Mouse (Mus musculus): Measurements from ENCODE around the gene Use1.
A peak's percentile ranks its signal among the peaks of the same experiment; 100 is the strongest.

DNA sequence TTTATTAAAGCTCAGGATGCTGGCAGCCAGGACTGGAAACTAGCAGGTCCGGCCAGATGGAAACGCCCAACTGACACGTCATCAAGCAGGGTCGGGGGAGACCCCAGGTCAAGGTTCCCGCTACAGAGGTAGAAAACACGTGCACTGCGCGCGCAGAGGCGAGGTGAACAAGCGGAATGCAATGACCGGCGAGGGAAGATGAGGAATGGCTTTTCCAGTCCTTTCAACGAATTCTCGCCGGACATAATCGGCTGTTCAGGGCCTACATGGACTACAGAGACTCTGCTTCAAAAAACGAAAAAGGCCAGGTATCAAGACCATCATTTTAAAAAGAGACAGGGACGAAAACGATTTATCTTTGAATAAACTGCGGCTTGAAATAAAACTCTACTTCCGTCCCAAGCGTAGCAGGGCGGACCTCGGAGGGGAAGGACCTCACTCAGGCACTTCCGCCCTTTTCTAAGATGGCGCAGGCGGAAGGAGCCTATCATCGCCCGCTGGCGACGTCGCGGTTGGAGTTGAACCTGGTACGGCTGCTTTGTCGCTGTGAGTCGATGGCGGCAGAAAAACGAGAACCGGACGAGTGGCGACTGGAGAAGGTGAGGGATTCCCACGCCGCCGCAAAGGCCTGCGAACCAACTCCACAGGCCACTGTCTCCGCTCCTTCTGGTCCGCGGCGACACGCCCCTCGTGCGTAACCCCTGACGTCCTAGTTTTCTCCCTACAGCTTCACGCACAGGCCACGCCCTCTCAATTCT is at the start of gene Use1:
- TF ChIP-seq POLR2A (IDR thresholded peaks at IDR 0.05; ENCODE audit: control insufficient read depth in 1 of 2, insufficient read depth in 1 of 2, low read depth in 1 of 2, low read length in 2 of 2, poor library complexity in 1 of 2) = peak; percentile 38 to 79; a peak in 1 of 4 replicates
- TF ChIP-seq CTCF (IDR thresholded peaks at IDR 0.05 in 2 of 3, conservative IDR thresholded peaks at IDR 0.05 in 1 of 3; ENCODE audit: control insufficient read depth in 1 of 3, insufficient read depth in 1 of 3, low read depth in 2 of 3, low read length in 3 of 3, poor library complexity in 1 of 3, severe bottlenecking in 1 of 3) = no peak
- TF ChIP-seq GATA1 (IDR thresholded peaks at IDR 0.05; ENCODE audit: low read depth, low read length) = peak; percentile 14; the same call in 1 of the 2 replicates
- peak; percentile 50; the same call in 1 of the 2 replicates for TF ChIP-seq USF1 (IDR thresholded peaks at IDR 0.05; ENCODE audit: low read depth, low read length)

Data from MEL (cell line).